Mouse (Mus musculus) liver, postnatal 0 days (tissue): ENCODE results near the gene Tbxas1. TPM values are rescaled to one million over a fixed set of nuclear protein-coding genes. Genes with fewer than 3 reads are reported as not detected.

Source experiments
- ATAC-seq: fragments of 200-750 bp; cut with Nextera tagmentation; 2 replicates; pipeline ENCODE4 v1.8.0; 2017; ENCODE audit warnings: mild to moderate bottlenecking, moderate library complexity
- DNase-seq: peaks from one replicate; pipeline ENCODE4 v3.0.0-alpha.2; 2016
- H3K27ac ChIP-seq: fragments of 300-500 bp; sonication (generic); 2 replicates; pipeline ENCODE4 v1.5.1; 2014; ENCODE audit warnings: antibody characterized with exemption, moderate library complexity, mild to moderate bottlenecking, low read depth
- H3K27me3 ChIP-seq: fragments of 300-500 bp; sonication (generic); 2 replicates; pipeline ENCODE4 v1.6.1; 2014; ENCODE audit warnings: low read length, control low read depth, mixed read lengths; ENCODE audit not compliant: insufficient read depth
- H3K36me3 ChIP-seq: fragments of 300-500 bp; sonication (generic); replicated peaks from 2 replicates; pipeline ENCODE4 v1.6.1; 2014; ENCODE audit warnings: mild to moderate bottlenecking, control low read depth, low read length, moderate library complexity, mixed read lengths; ENCODE audit not compliant: insufficient read depth
- H3K4me1 ChIP-seq: fragments of 300-500 bp; sonication (generic); 2 replicates; pipeline ENCODE4 v1.6.1; 2014; ENCODE audit warnings: antibody characterized with exemption, mild to moderate bottlenecking, control low read depth; ENCODE audit not compliant: insufficient read depth
- H3K4me2 ChIP-seq: fragments of 300-500 bp; sonication (generic); 2 replicates; pipeline ENCODE4 v1.6.1; 2014; ENCODE audit warnings: low read depth, mild to moderate bottlenecking, low read length, moderate library complexity, mixed read lengths
- H3K4me3 ChIP-seq: fragments of 300-500 bp; sonication (generic); 2 replicates; pipeline ENCODE4 v1.5.1; 2014; ENCODE audit warnings: low read depth, low read length
- H3K9ac ChIP-seq: fragments of 300-500 bp; sonication (generic); replicated peaks from 2 replicates; pipeline ENCODE4 v1.6.1; 2014; ENCODE audit warnings: mild to moderate bottlenecking, moderate library complexity
- H3K9me3 ChIP-seq: fragments of 300-500 bp; sonication (generic); 2 replicates; pipeline ENCODE4 v1.6.1; 2016; ENCODE audit warnings: mild to moderate bottlenecking, control low read depth, low read length, mixed read lengths
- CTCF ChIP-seq: sonication (generic); IDR thresholded peaks from 2 replicates; pipeline ENCODE4 v1.5.1; 2016; ENCODE audit warnings: antibody characterized with exemption, low read depth
- EP300 ChIP-seq: IDR thresholded peaks from 2 replicates; pipeline ENCODE4 v1.6.1; 2016; ENCODE audit warnings: antibody characterized with exemption, low read depth, mild to moderate bottlenecking
- WGBS: fragments of 180-500 bp; shearing (Covaris S2); extraction: QIAGEN DNeasy Blood & Tissue Kit; methylation state at CpG from one replicate; pipeline ENCODE4 v1.1.7; 2014; ENCODE audit not compliant: insufficient replicate concordance; 5-methylcytosine and 5-hydroxymethylcytosine counted together
- polyA plus RNA-seq: library from polyadenylated mRNA; unstranded; fragments of >200 nt; fragmentation: Nextera tagmentation; extraction: Ambion mirVana; gene quantifications from 2 replicates; pipeline ENCODE4 v1.2.1, GENCODE M21; 2015

Tbxas1 gene
- polyA plus RNA-seq, 1 experiment from 2014 or later = 10.3 TPM

DNA sequence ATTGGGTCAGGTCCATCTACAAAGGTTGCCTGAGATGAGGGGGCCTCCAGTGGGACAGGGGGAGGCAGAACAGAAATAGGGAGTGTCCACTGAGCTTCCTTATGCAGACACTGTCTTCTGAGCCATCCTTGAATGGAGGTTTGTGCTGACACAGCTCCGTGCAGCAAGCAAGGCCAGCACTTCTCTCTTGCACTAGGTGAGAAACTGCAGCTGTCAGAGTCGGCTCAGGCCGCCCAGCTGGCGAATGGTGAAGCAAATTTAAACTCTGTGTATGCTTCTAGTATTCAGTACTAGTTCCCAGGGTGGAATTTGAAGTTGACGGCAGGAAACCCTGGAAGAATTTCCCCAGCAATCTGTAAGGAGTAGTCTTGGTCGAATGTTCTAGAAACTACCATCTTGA, 175.6 kb downstream of the Tbxas1 start:
- Histone ChIP-seq H3K27ac (no peak overlapping the region), H3K9ac (no peak overlapping the region), H3K27me3 (no peaks in the 10 kb centered on the region), H3K4me1 (no peaks in the 10 kb centered on the region), H3K36me3 (no peaks in the 10 kb centered on the region), H3K9me3 (no peaks in the 10 kb centered on the region), H3K4me3 (no peak overlapping the region), H3K4me2 (no peak overlapping the region)
- WGBS = 71% methylated on average over 6 of the region's 6 CpGs
- TF ChIP-seq EP300 = no peak
- TF ChIP-seq CTCF = no peak
- DNase-seq (no peak), ATAC-seq (no peak)

DNA sequence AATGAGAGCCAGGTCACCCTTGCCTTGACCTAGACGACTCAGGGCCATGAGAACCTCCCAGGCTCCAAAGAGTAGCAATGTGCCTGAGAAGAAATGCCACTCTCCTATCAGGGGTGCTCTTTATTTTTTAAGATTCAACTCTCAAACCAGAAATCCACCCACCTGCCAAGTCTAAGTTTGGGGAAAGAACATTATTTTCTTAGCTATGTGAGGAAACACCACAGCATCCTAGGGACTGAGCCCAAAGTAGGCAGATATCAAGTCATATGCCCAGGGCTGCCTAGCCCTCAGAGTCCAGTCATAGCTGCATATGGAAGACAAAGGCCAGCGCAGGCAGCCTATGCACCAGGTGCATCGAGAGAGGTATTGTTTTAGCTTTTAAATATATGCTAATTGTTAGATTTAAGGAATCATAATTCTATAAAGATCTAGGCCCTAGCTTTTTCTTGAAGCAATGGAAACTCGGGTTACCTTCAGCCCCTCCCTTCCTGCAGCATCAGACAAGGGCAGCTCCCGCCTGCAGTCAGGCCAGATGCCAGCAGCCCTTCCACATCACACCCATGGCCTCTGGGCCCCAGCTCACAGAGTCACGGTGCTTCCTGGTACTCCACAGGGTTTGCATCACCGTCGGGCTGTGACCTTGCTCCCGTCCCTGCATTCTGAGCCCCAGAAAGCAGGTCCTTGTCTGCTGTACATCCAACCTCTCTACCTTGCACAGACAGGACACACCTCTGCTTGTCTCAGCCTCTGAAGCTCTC, 176.8 kb downstream of the Tbxas1 start:
- Histone ChIP-seq H3K9me3 (no peaks in the 10 kb centered on the region), H3K4me2 (no peak overlapping the region), H3K4me3 (no peak overlapping the region), H3K9ac (no peak overlapping the region), H3K4me1 (no peaks in the 10 kb centered on the region), H3K27me3 (no peaks in the 10 kb centered on the region), H3K27ac (no peak overlapping the region), H3K36me3 (no peaks in the 10 kb centered on the region)
- no peak for DNase-seq
- ATAC-seq = no peak
- TF ChIP-seq CTCF (no peak), EP300 (no peak)
- WGBS = 67% methylated on average over 9 of the region's 9 CpGs

DNA sequence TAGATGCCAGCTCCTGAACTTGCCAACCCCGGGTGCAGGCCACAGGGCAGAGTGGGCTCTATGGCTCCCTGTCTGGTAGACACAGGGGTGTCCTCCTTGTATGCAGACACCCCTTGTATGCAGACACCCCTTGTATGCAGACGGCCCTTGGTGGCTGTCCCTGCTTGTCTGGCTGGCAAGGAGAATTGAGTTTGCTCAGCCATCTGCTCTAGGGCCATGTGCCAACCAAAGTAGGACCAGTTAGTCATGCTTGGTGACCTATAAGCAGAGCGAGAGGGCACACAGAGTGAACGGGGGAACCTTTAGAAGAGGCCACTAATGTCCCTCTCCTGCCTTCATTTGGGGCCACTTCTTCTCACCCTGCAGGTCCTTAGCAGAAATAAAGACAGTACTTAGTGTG, 177.4 kb downstream of the Tbxas1 start:
- 73% methylated on average over 4 of the region's 4 CpGs for WGBS
- Histone ChIP-seq H3K4me1 (no peaks in the 10 kb centered on the region), H3K36me3 (no peaks in the 10 kb centered on the region), H3K4me2 (no peak overlapping the region), H3K27me3 (no peaks in the 10 kb centered on the region), H3K9ac (no peak overlapping the region), H3K27ac (no peak overlapping the region), H3K4me3 (no peak overlapping the region), H3K9me3 (no peaks in the 10 kb centered on the region)
- DNase-seq (no peak), ATAC-seq (no peak)
- TF ChIP-seq EP300 = no peak
- no peak for TF ChIP-seq CTCF

DNA sequence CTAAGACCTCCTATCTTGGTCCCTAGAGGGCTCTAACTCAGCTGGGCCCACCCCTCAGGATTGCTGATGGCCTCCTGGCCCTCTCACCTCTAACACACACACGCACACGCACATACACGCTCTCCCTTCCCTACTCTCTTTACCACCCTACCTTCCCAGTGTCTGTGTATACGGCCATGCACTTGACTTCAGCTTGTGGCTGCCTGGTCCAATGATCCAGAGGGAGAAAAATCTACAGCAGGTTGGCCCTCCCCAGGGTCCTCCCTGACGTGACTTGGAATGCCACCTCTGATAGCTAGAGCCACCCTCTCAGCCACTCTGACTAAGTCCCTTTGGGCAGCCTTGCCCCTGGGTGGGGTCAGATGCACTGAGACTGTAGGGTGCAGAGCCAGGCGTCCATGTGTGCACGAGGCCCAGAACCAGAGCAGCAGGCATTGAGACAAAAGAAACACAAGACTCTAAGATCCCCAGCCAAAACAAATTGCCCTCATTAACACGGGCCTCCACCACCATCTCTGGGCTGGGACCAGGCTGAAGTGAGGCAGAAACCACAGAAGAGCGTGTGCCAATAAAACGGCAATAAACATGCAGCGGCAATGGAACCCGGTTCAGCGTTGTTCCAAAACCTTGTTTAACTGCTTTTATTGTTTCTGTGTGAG, 179.1 kb downstream of the Tbxas1 start:
- TF ChIP-seq CTCF (no peak), EP300 (no peak)
- WGBS = 86% methylated on average over 13 of the region's 13 CpGs

DNA sequence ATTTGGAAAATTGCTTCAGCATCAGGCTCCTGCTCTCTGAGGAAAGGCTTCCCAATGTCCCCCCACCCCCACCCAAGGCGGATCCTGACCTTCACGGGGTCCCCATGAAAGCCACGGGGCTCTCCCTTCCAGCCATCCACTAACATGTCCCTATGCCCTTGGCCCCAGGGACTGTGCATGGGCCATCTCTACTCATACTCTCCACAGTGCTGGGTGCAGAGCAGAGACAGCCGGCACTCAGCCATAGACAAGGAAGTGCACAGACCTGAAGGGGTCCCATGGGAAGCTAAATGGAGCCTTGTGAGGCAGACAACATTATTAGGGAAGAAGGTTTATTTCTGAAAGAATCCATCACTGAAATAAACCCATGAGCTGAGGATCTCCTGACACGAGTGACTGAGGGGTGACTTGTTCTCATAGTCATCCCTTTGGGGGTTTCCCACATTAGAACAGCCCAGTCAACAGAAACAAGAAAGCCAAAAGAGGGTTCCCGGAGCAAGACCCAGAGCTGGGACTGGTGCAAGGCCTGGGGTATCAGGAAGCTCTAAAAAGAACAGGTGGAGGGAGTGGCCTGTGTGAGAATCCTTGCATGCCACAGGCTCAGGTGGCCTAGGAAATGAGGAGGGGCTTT, 179.8 kb downstream of the Tbxas1 start:
- WGBS = 76% methylated on average over 6 of the region's 6 CpGs
- DNase-seq = no peak
- H3K4me2 ChIP-seq = no peak overlapping the region

More for the DNA sequence above, 179.1 kb downstream of the Tbxas1 start:
- Histone ChIP-seq H3K27ac (no peak overlapping the region), H3K4me3 (no peak overlapping the region), H3K4me2 (no peak overlapping the region), H3K27me3 (no peaks in the 10 kb centered on the region), H3K4me1 (peaks cover 5% of the 10 kb centered on the region), H3K9me3 (no peaks in the 10 kb centered on the region), H3K9ac (no peak overlapping the region), H3K36me3 (no peaks in the 10 kb centered on the region)
- ATAC-seq (no peak), DNase-seq (no peak)

DNA sequence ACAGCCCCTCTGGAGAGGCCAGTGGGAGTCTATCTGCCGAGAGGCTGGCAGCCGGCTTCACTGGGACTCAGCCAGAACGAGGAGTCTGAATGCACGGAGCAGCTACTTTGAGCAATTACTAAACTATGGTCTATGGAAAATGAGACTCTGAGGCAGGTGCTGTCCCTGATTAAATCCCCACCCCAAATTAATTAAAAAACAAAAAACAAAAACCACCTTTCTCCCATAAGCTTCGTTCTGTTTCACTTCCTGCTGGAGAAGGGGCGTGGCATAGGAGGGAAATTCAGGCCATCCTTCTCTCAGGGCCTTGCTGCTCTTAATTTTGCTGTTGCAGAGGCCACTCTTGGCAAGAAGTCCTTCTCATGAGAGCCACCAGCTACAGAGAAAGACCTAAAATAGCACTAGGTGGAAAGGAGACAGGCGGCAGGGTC, 180.6 kb downstream of the Tbxas1 start:
- Histone ChIP-seq H3K27me3 (no peaks in the 10 kb centered on the region), H3K4me1 (peaks cover 19% of the 10 kb centered on the region), H3K9ac (no peak overlapping the region), H3K36me3 (no peaks in the 10 kb centered on the region), H3K27ac (no peak overlapping the region), H3K4me3 (no peak overlapping the region), H3K4me2 (no peak overlapping the region), H3K9me3 (no peaks in the 10 kb centered on the region)
- no peak for TF ChIP-seq EP300
- no peak for TF ChIP-seq CTCF
- ATAC-seq = no peak
- whole genome bisulfite sequencing = 72% methylated on average over 7 of the region's 7 CpGs
- DNase-seq = no peak

More for the DNA sequence above, 179.8 kb downstream of the Tbxas1 start:
- no peak for ATAC-seq
- no peak for TF ChIP-seq CTCF
- TF ChIP-seq EP300 = no peak
- no peak overlapping the region for H3K9ac ChIP-seq
- no peak overlapping the region for H3K4me3 ChIP-seq
- no peaks in the 10 kb centered on the region for H3K27me3 ChIP-seq
- peaks cover 12% of the 10 kb centered on the region for H3K4me1 ChIP-seq
- no peak overlapping the region for H3K27ac ChIP-seq
- no peaks in the 10 kb centered on the region for H3K36me3 ChIP-seq
- H3K9me3 ChIP-seq = no peaks in the 10 kb centered on the region
